Mouse (Mus musculus) CH12.LX (cell line): ENCODE measurements around the gene Gm1113. TPM values are rescaled to one million over a fixed set of nuclear protein-coding genes. Genes with fewer than 3 reads are reported as not detected.

ENCODE experiments used
- DNase-seq: peaks from one replicate; pipeline ENCODE4 v3.0.0-alpha.2; 2013; ENCODE audit errors: extremely low read depth
- H3K27ac ChIP-seq: 2 replicates; pipeline ENCODE4 v1.5.1; 2012; ENCODE audit warnings: low read depth, mild to moderate bottlenecking, control low read depth, moderate library complexity; ENCODE audit not compliant: insufficient read depth
- H3K27me3 ChIP-seq: replicated peaks from 2 replicates; pipeline ENCODE3; 2012; ENCODE audit warnings: inconsistent platforms
- H3K36me3 ChIP-seq, 2 experiments: replicated peaks in 1 of 2; 2 replicates each; pipeline versions ENCODE3 to v1.6.1; 2012; ENCODE audit warnings: inconsistent platforms in 1 of 2, low read length in 1 of 2, mild to moderate bottlenecking in 1 of 2, mixed read lengths in 1 of 2, moderate library complexity in 1 of 2; ENCODE audit not compliant: control insufficient read depth in 1 of 2, insufficient read depth in 1 of 2
- H3K4me1 ChIP-seq, 2 experiments: 2 replicates each; pipeline ENCODE4 v1.6.1; 2012; ENCODE audit warnings: inconsistent platforms in 1 of 2, moderate library complexity in 1 of 2; ENCODE audit not compliant: insufficient read depth in 2 of 2, control insufficient read depth in 1 of 2
- H3K4me2 ChIP-seq: 2 replicates; pipeline ENCODE4 v1.6.1; 2012; ENCODE audit warnings: low read depth, mild to moderate bottlenecking, control low read depth; ENCODE audit not compliant: poor library complexity, insufficient read depth, severe bottlenecking
- H3K4me3 ChIP-seq, 3 experiments: fragments of 150-350 bp in 1 of 3; sonication (generic) in 1 of 3; replicated peaks in 1 of 3; 2 replicates each; pipeline versions ENCODE3 to v1.5.1; 2011 to 2012; ENCODE audit warnings: low read depth in 2 of 3, low read length in 2 of 3, mild to moderate bottlenecking in 2 of 3, moderate library complexity in 2 of 3, control low read depth in 1 of 3, improper control_type of control experiment in 1 of 3, inconsistent platforms in 1 of 3, mixed read lengths in 1 of 3; ENCODE audit not compliant: poor library complexity in 1 of 3
- H3K79me2 ChIP-seq: replicated peaks from 2 replicates; pipeline ENCODE4 v1.6.1; 2012; ENCODE audit warnings: mild to moderate bottlenecking, moderate library complexity; ENCODE audit not compliant: control insufficient read depth, poor library complexity, insufficient read depth, severe bottlenecking; ENCODE audit errors: extremely low read depth
- H3K9ac ChIP-seq: 2 replicates; pipeline ENCODE4 v1.6.1; 2012; ENCODE audit warnings: low read depth, mild to moderate bottlenecking, control low read depth, moderate library complexity; ENCODE audit not compliant: insufficient read depth
- H3K9me3 ChIP-seq: replicated peaks from 2 replicates; pipeline ENCODE3; 2012; ENCODE audit warnings: low read length, inconsistent platforms, mixed read lengths
- CHD1 ChIP-seq: IDR thresholded peaks from 2 replicates; pipeline ENCODE4 v1.6.1; 2012; ENCODE audit warnings: low read depth, low read length, improper control_type of control experiment, inconsistent platforms
- CHD2 ChIP-seq: IDR thresholded peaks from 2 replicates; pipeline ENCODE4 v1.6.1; 2011; ENCODE audit warnings: low read length, improper control_type of control experiment
- CTCF ChIP-seq, 2 experiments: IDR thresholded peaks in 1 of 2; conservative IDR thresholded peaks in 1 of 2; 2 replicates each; pipeline ENCODE4 v1.5.1; 2011 to 2012; ENCODE audit warnings: low read depth in 2 of 2, low read length in 2 of 2, improper control_type of control experiment in 1 of 2, inconsistent platforms in 1 of 2, mild to moderate bottlenecking in 1 of 2, moderate library complexity in 1 of 2
- E2F4 ChIP-seq: IDR thresholded peaks from 2 replicates; pipeline ENCODE4 v1.6.1; 2011; ENCODE audit warnings: low read depth, low read length, improper control_type of control experiment; ENCODE audit not compliant: insufficient replicate concordance
- KAT2A ChIP-seq: IDR thresholded peaks from 2 replicates; pipeline ENCODE4 v1.6.1; 2012; ENCODE audit warnings: low read length, improper control_type of control experiment, inconsistent platforms; ENCODE audit not compliant: insufficient replicate concordance
- MAFK ChIP-seq: IDR thresholded peaks from 2 replicates; pipeline ENCODE4 v1.6.1; 2011; ENCODE audit warnings: low read length, improper control_type of control experiment; ENCODE audit not compliant: insufficient replicate concordance
- MAX ChIP-seq: IDR thresholded peaks from 2 replicates; pipeline ENCODE4 v1.6.1; 2011; ENCODE audit warnings: low read length, improper control_type of control experiment
- MXI1 ChIP-seq: IDR thresholded peaks from 2 replicates; pipeline ENCODE4 v1.6.1; 2011; ENCODE audit warnings: mild to moderate bottlenecking, low read depth, low read length, improper control_type of control experiment
- MYC ChIP-seq: IDR thresholded peaks from 2 replicates; pipeline ENCODE4 v1.6.1; 2011; ENCODE audit warnings: low read depth, mild to moderate bottlenecking, improper control_type of control experiment, low read length
- PAX5 ChIP-seq: IDR thresholded peaks from 2 replicates; pipeline ENCODE4 v1.6.1; 2012; ENCODE audit warnings: low read length, inconsistent platforms, mixed read lengths
- POLR2A ChIP-seq: IDR thresholded peaks from 2 replicates; pipeline ENCODE4 v1.6.1; 2011; ENCODE audit warnings: low read depth, mild to moderate bottlenecking, improper control_type of control experiment, low read length
- RCOR1 ChIP-seq: conservative IDR thresholded peaks from 2 replicates; pipeline ENCODE4 v1.6.1; 2012; ENCODE audit warnings: low read depth, mild to moderate bottlenecking, inconsistent platforms, low read length, improper control_type of control experiment
- USF1 ChIP-seq: IDR thresholded peaks from 2 replicates; pipeline ENCODE4 v1.6.1; 2014; ENCODE audit warnings: low read depth, mild to moderate bottlenecking, inconsistent platforms, low read length, improper control_type of control experiment
- ZC3H11A ChIP-seq: IDR thresholded peaks from 2 replicates; pipeline ENCODE4 v1.6.1; 2012; ENCODE audit warnings: low read depth, mild to moderate bottlenecking, inconsistent platforms, low read length, improper control_type of control experiment
- ZNF384 ChIP-seq: IDR thresholded peaks from 2 replicates; pipeline ENCODE4 v1.6.1; 2012; ENCODE audit warnings: low read depth, low read length, improper control_type of control experiment, inconsistent platforms
- dilution Hi-C: fragments of 300-500 bp; cut with MboI; formaldehyde crosslinking; loops from 2 replicates; pipeline ENCODE4 v1.14.3; 2020; ENCODE audit warnings: low sequenced_read_pairs; ENCODE audit not compliant: extremely low pct_unique_long_range_greater_than_20kb, extremely low pct_ligation_motif_present
- in situ Hi-C: fragments of 300-500 bp; cut with MboI; formaldehyde crosslinking; loops from 3 replicates; pipeline ENCODE4 v1.14.3; 2019; ENCODE audit warnings: low sequenced_read_pairs, low pct_ligation_motif_present, low pct_unique_long_range_greater_than_20kb, mixed read lengths
- polyA plus RNA-seq: library from polyadenylated mRNA; unstranded; fragments of >175 nt; gene quantifications from 2 replicates; pipeline ENCODE4 v1.2.1, GENCODE M21; 2012; ENCODE audit warnings: low read depth; ENCODE audit not compliant: insufficient read length
- total RNA-seq, 2 experiments: library from RNA; depleted of rRNA; stranded (reverse); fragments of 300-350 nt in 1 of 2; fragments of >200 nt in 1 of 2; gene quantifications; 2 replicates each; pipeline ENCODE4 v1.2.3; 2012 to 2014

Gene Gm1113
- total and polyA plus RNA-seq, 3 experiments: not detected

DNA sequence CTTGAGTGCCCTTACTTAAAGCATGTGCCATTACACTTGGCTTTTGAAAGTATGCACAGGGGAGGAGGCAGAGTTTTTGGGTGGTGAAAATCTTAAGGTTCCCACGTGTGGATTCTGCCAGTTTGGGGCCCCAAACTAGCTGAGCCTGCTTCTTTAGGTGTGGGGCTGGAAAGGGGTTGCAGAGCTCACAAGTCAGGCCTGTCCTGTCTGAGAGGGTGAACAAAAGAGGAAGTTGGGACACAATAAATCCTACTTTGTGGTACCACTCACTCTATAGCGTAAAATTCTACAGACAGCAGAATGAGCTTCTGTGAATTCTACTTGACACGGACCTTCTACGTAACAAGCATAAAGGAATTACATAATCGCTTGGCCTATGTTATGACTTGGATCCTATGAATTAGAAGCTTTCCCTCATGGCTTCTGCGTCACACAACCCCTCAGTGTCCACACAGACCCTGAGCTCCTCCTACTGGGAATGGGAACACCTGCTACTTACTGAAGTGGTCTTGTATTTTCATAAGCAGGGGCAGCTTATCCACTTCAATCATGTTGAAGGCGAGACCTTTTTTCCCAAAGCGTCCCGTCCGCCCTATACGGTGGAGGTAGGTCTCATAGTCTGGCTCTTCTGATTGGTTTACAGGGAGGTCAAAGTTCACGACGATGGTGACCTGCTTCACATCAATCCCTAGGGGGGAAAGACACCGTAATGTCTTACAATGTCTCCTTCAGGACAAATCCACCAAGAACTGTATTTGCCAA is 25.2 kb upstream of the Gm1113 start:
- TF ChIP-seq MAFK (no peak), POLR2A (no peak), E2F4 (no peak), MAX (no peak)
- Histone ChIP-seq H3K9ac (no peak overlapping the region), H3K36me3 (no peaks in the 10 kb centered on the region), H3K27me3 (peaks cover 2% of the 10 kb centered on the region), H3K9me3 (no peaks in the 10 kb centered on the region), H3K79me2 (no peaks in the 10 kb centered on the region), H3K4me2 (no peak overlapping the region), H3K27ac (no peak overlapping the region), H3K4me1 (peaks cover 12 to 40% of the 10 kb centered on the region in 2 experiments), H3K4me3 (no peak overlapping the region)
- in situ Hi-C loops (loop anchor here (10.0 to 25.0 kb wide), 2 partner anchors 338 to 506 kb away; partner anchors contain the start of genes Srpr and Tirap), dilution Hi-C loops (loop anchor here (25.0 kb wide), 1 partner anchor 256 kb away; no protein-coding TSS in a partner anchor)
- no peak for DNase-seq

DNA sequence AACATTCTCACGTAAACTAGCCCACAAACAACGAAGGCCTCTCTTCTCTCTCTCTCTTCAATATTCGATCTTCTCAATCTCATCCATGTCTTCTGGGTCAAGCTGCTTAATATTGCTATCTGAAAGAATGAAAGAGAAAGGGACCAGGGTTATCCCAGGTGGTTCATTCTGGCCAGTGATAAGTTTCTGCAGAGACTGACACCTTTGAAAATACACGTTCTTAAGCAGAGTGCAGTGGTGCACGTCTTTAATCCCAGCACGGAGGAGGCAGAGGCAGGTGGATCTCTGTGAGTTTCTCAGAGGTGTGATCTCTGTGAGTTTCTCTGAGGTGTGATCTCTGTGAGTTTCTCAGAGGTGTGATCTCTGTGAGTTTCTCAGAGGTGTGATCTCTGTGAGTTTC is 23.9 kb upstream of the Gm1113 start:
- no peak for DNase-seq
- in situ Hi-C loops: loop anchor here (10.0 to 25.0 kb wide), 2 partner anchors 337 to 505 kb away; partner anchors contain the start of genes Srpr and Tirap
- Histone ChIP-seq H3K9ac (no peak overlapping the region), H3K9me3 (no peaks in the 10 kb centered on the region), H3K79me2 (no peaks in the 10 kb centered on the region), H3K4me2 (no peak overlapping the region), H3K4me1 (peaks cover 15 to 43% of the 10 kb centered on the region in 2 experiments), H3K36me3 (no peaks in the 10 kb centered on the region), H3K27ac (no peak overlapping the region), H3K27me3 (no peaks in the 10 kb centered on the region), H3K4me3 (no peak overlapping the region)
- TF ChIP-seq CTCF (conservative IDR thresholded peaks at IDR 0.05 in 1 of 2, IDR thresholded peaks at IDR 0.05 in 1 of 2; ENCODE audit: low read depth in 2 of 2, low read length in 2 of 2) (no peak), RCOR1 (no peak), ZNF384 (no peak), MYC (no peak), CHD1 (no peak), CHD2 (no peak), MAFK (no peak), ZC3H11A (no peak), MXI1 (no peak), USF1 (no peak), PAX5 (no peak), KAT2A (no peak)
- dilution Hi-C loops: loop anchor here (25.0 kb wide), 1 partner anchor 255 kb away; no protein-coding TSS in a partner anchor
